Mouse (Mus musculus) CH12.LX (cell line): Measurements from ENCODE around the gene Comt.

ENCODE experiments used
- CTCF ChIP-seq, 2 experiments: IDR thresholded peaks in 1 of 2; conservative IDR thresholded peaks in 1 of 2; 2 replicates each; pipeline ENCODE4 v1.5.1; 2011 to 2012; ENCODE audit warnings: low read depth in 2 of 2, low read length in 2 of 2, improper control_type of control experiment in 1 of 2, inconsistent platforms in 1 of 2, mild to moderate bottlenecking in 1 of 2, moderate library complexity in 1 of 2
- EP300 ChIP-seq: IDR thresholded peaks from 2 replicates; pipeline ENCODE4 v1.6.1; 2011; ENCODE audit warnings: low read length, improper control_type of control experiment
- MXI1 ChIP-seq: IDR thresholded peaks from 2 replicates; pipeline ENCODE4 v1.6.1; 2011; ENCODE audit warnings: mild to moderate bottlenecking, low read depth, low read length, improper control_type of control experiment
- MYC ChIP-seq: IDR thresholded peaks from 2 replicates; pipeline ENCODE4 v1.6.1; 2011; ENCODE audit warnings: low read depth, mild to moderate bottlenecking, improper control_type of control experiment, low read length
- PAX5 ChIP-seq: IDR thresholded peaks from 2 replicates; pipeline ENCODE4 v1.6.1; 2012; ENCODE audit warnings: low read length, inconsistent platforms, mixed read lengths
- POLR2A ChIP-seq: IDR thresholded peaks from 2 replicates; pipeline ENCODE4 v1.6.1; 2011; ENCODE audit warnings: low read depth, mild to moderate bottlenecking, improper control_type of control experiment, low read length

DNA sequence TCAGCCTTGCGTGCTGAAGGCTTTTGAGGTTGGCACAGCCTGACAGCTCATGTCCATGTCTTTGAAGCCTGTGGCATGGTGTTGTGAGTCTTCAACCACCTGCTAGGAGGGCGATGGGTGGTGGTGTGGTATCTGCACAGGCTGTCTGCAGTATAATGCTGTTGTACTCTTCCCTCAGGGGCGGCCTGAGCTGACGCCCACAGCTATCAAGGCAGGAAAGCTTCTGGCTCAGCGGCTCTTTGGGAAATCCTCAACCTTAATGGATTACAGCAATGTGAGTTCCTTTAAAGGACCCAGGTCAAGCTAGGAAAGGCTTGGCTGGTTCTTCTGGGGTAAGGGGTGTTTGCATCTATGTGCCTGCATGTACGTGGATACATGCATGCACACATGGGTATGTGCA lies 45.3 kb upstream of the Comt start:
- TF ChIP-seq CTCF (conservative IDR thresholded peaks at IDR 0.05 in 1 of 2, IDR thresholded peaks at IDR 0.05 in 1 of 2; ENCODE audit: low read depth in 2 of 2, low read length in 2 of 2) (no peak), POLR2A (no peak), MYC (no peak), PAX5 (no peak), MXI1 (no peak), EP300 (no peak)
